Mouse (Mus musculus): ENCODE data around the gene Zfp367.
A peak's percentile ranks its signal among the peaks of the same experiment; 100 is the strongest.

Zfp367 gene

DNA sequence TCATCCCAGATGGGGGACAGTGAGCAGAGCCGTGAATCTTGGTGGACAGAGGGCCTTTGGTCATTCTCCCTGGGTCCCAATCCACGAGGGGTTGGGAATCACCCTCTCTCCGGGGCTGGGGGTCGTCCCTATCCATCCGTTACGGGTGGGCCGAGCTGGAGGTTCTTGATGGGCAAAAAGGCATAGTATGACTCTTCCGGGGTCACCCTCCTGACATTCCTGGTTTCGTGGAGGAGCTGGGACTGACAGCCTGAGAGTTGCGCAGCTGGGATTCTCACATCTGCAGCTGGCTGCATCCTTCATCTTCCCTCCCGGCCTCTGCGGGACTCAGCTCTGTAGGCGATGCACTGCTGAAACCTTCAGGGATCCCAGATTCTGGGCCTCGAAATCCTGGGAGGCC is 9.6 kb upstream of the Zfp367 start:
- TF ChIP-seq NANOG (IDR thresholded peaks at IDR 0.05; ENCODE audit: borderline replicate concordance, low read length) (no peak), CTCF (conservative IDR thresholded peaks at IDR 0.05; ENCODE audit: low read length) (no peak), POU5F1 (IDR thresholded peaks at IDR 0.05; ENCODE audit: borderline replicate concordance, low read length) (no peak)

DNA sequence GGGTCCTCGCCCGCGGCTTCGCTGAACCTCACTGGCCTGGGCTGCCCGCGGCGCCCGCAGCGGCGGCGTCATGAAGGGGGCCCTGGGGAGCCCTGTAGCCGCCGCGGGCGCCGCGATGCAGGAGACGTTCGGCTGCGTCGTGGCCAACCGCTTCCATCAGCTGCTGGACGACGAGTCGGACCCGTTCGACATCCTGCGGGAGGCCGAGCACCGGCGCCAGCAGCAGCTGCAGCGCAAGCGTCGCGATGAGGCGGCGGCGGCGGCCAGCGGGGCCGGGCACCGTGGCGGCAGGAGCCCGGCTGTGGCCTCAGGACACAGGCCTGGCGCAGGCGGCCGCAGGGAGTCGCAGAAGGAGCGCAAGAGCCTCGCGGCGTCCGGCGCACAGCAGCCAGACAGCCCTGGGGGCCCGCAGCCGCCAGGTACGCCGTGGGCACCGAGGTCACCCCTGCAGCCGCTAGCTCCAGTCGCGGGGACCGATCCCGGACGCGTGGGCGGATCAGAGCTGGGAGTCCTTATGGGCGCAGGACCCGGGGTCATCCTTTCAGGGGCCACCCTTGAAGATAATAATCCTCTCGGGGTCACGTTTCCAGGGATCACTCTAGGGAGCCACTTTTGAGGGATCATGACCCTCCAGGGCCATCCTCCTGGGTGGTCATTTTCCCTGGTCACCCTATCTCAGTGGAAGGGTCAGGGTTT is 9.1 kb upstream of the Zfp367 start:
- H3K9me3 ChIP-seq (ENCODE audit: low read length), result no peaks in the 10 kb centered on the region
- peaks cover 22% of the 10 kb centered on the region for H3K27me3 ChIP-seq (ENCODE audit: insufficient read depth, low read length)
- H3K36me3 ChIP-seq (ENCODE audit: insufficient read depth, low read length), result no peaks in the 10 kb centered on the region
- peaks cover 31% of the 10 kb centered on the region for H3K4me1 ChIP-seq (replicated peaks; ENCODE audit: low read depth, low read length)
- TF ChIP-seq POU5F1 (IDR thresholded peaks at IDR 0.05; ENCODE audit: borderline replicate concordance, low read length) (no peak), NANOG (IDR thresholded peaks at IDR 0.05; ENCODE audit: borderline replicate concordance, low read length) (no peak), CTCF (conservative IDR thresholded peaks at IDR 0.05; ENCODE audit: low read length) (no peak)
- peak overlapping the region; percentile 91 for H3K4me3 ChIP-seq (replicated peaks; ENCODE audit: low read length)

More for the DNA sequence above, 9.6 kb upstream of the Zfp367 start:
- Histone ChIP-seq H3K4me1 (replicated peaks; ENCODE audit: low read depth, low read length) (peaks cover 30% of the 10 kb centered on the region), H3K4me3 (replicated peaks; ENCODE audit: low read length) (peak overlapping the region; percentile 91), H3K27me3 (ENCODE audit: insufficient read depth, low read length) (peaks cover 22% of the 10 kb centered on the region), H3K9me3 (ENCODE audit: low read length) (0 out of 2 replicates have a peak, but pooled peaks cover 3% of the 10 kb centered on the region), H3K36me3 (ENCODE audit: insufficient read depth, low read length) (no peaks in the 10 kb centered on the region)

DNA sequence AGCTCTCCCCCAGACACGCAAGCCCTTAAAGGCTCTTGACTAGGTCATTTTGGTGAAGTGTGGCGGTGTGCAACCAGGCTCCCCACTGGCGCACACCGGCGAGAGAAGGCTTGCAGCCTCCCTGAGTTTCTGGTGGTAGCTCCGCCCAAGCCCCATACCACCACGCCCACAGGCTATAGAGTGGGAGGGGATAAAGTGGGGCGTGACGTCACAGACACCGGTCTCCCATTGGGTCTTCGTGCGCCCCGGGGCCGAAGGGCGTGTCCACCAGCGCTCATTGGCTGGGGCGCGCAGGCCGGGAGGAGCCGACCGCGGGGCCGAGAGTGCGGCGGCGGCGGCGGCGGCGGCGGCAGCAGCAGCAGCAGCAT is 8.5 kb upstream of the Zfp367 start, which contains the start of gene Habp4:
Habp4 (plus strand) TSS at position 277 of the 368 bp plus-strand sequence.
- no peaks in the 10 kb centered on the region for H3K36me3 ChIP-seq (ENCODE audit: insufficient read depth, low read length)
- no peaks in the 10 kb centered on the region for H3K9me3 ChIP-seq (ENCODE audit: low read length)
- H3K4me1 ChIP-seq (replicated peaks; ENCODE audit: low read depth, low read length), result peaks cover 35% of the 10 kb centered on the region
- H3K27me3 ChIP-seq (ENCODE audit: insufficient read depth, low read length), result peaks cover 22% of the 10 kb centered on the region
- no peak for TF ChIP-seq CTCF (conservative IDR thresholded peaks at IDR 0.05; ENCODE audit: low read length)
- TF ChIP-seq NANOG (IDR thresholded peaks at IDR 0.05; ENCODE audit: borderline replicate concordance, low read length), result no peak
- no peak for TF ChIP-seq POU5F1 (IDR thresholded peaks at IDR 0.05; ENCODE audit: borderline replicate concordance, low read length)
- peak within 1 kb of the TSS; percentile 91 for H3K4me3 ChIP-seq (replicated peaks; ENCODE audit: low read length)

DNA sequence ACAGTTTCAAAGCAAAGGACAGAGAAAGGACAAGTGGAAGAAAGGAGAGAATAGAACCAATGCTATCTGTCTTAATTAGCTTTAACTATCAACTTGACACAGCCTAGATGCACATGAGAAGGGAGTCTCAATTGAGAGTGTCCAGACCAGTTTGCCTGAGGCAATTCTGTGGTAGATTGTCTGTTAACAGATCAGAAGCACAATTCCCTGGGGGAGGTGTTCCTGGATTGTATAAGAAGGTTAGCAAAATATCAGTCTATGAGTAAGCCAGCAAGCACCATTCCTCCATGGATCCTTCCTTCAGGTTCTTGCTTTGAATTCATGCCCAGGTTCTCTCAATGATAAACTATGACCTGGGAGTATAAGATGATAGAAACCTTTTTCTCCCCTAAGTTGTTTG is 4.0 kb upstream of the Zfp367 start:
- Histone ChIP-seq H3K36me3 (ENCODE audit: insufficient read depth, low read length) (no peaks in the 10 kb centered on the region), H3K27me3 (ENCODE audit: insufficient read depth, low read length) (no peaks in the 10 kb centered on the region), H3K4me1 (replicated peaks; ENCODE audit: low read depth, low read length) (peaks cover 42% of the 10 kb centered on the region), H3K9me3 (ENCODE audit: low read length) (no peaks in the 10 kb centered on the region), H3K4me3 (replicated peaks; ENCODE audit: low read length) (no peak overlapping the region)
- peak; percentile 16; the same call in 1 of the 2 replicates for TF ChIP-seq NANOG (IDR thresholded peaks at IDR 0.05; ENCODE audit: borderline replicate concordance, low read length)
- no peak for TF ChIP-seq CTCF (conservative IDR thresholded peaks at IDR 0.05; ENCODE audit: low read length)
- no peak for TF ChIP-seq POU5F1 (IDR thresholded peaks at IDR 0.05; ENCODE audit: borderline replicate concordance, low read length)

DNA sequence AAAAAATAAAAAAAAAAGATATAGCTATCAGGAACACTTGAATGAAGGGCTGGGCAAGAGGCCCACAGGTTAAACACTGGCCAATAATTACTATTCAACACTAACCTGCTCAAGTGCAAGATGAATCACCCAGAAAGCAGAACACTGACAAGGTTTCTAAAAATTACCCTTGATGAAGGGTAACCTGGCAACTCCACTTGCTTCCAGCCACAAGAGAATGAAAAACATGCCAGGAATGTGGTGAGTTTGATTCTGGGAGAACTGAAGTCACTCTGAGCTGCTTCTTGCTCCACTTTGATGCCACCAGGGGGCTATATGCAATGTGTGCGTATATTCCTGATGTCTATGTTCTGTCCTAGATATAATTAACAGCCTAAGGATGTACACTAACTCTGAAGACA is 2.2 kb upstream of the Zfp367 start:
- no peak overlapping the region for H3K4me3 ChIP-seq (replicated peaks; ENCODE audit: low read length)
- no peaks in the 10 kb centered on the region for H3K27me3 ChIP-seq (ENCODE audit: insufficient read depth, low read length)
- no peaks in the 10 kb centered on the region for H3K9me3 ChIP-seq (ENCODE audit: low read length)
- H3K36me3 ChIP-seq (ENCODE audit: insufficient read depth, low read length), result peaks cover 9% of the 10 kb centered on the region
- TF ChIP-seq POU5F1 (IDR thresholded peaks at IDR 0.05; ENCODE audit: borderline replicate concordance, low read length) (no peak), NANOG (IDR thresholded peaks at IDR 0.05; ENCODE audit: borderline replicate concordance, low read length) (no peak), CTCF (conservative IDR thresholded peaks at IDR 0.05; ENCODE audit: low read length) (peak; percentile 27)
- peaks cover 46% of the 10 kb centered on the region for H3K4me1 ChIP-seq (replicated peaks; ENCODE audit: low read depth, low read length)

DNA sequence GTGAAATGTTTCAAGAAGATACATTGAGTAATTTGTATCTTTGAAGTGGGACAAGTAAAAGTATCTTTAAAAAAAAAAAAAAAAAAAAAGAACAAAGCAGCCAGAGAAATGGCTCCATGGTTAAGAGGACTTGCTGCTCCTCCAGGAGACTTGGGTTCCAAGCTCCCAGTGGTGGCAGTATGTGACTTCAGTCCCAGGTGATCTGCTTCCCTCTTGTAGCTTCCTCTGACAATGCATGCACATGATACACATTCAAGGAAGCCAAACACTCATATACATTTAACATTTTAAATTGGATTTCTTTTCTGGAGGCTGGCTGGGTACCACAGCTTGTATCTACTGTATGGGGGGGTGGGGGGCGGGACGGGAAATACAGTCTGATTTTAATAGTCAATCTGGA is 1.6 kb upstream of the Zfp367 start:
- TF ChIP-seq NANOG (IDR thresholded peaks at IDR 0.05; ENCODE audit: borderline replicate concordance, low read length) (no peak), CTCF (conservative IDR thresholded peaks at IDR 0.05; ENCODE audit: low read length) (no peak), POU5F1 (IDR thresholded peaks at IDR 0.05; ENCODE audit: borderline replicate concordance, low read length) (no peak)
- H3K4me1 ChIP-seq (replicated peaks; ENCODE audit: low read depth, low read length), result peaks cover 47% of the 10 kb centered on the region
- H3K36me3 ChIP-seq (ENCODE audit: insufficient read depth, low read length), result peaks cover 14% of the 10 kb centered on the region
- peak overlapping the region; percentile 65; the same call in 1 of the 2 replicates for H3K4me3 ChIP-seq (replicated peaks; ENCODE audit: low read length)
- no peaks in the 10 kb centered on the region for H3K9me3 ChIP-seq (ENCODE audit: low read length)
- H3K27me3 ChIP-seq (ENCODE audit: insufficient read depth, low read length), result no peaks in the 10 kb centered on the region

DNA sequence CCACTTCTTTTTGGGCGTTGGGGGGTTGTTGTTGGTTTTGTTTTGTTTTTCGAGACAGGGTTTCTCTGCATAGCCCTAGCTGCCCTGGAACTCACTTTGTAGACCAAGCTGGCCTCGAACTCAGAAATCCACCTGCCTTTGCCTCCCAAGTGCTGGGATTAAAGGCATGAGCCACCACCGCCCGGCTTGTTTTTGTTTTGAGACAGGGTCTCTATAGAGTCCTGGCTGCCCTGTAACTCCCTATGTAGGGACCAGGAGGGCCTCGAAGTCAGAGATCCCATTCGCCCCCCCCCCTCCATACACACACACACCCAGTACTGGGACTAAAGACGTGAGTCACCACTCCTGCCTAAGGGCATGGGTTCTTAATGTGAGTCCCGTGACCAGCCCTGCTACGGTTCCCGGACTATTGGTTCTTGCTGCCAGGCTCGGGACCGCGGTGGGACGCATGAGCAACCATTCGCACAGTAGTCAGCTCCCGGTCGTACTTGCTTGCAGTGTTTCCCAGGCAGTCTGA is 807 bp upstream of the Zfp367 start:
- Histone ChIP-seq H3K36me3 (ENCODE audit: insufficient read depth, low read length) (peaks cover 14% of the 10 kb centered on the region), H3K9me3 (ENCODE audit: low read length) (no peaks in the 10 kb centered on the region), H3K4me1 (replicated peaks; ENCODE audit: low read depth, low read length) (peaks cover 55% of the 10 kb centered on the region), H3K4me3 (replicated peaks; ENCODE audit: low read length) (peak overlapping the region; percentile 65), H3K27me3 (ENCODE audit: insufficient read depth, low read length) (no peaks in the 10 kb centered on the region)
- TF ChIP-seq NANOG (IDR thresholded peaks at IDR 0.05; ENCODE audit: borderline replicate concordance, low read length) (no peak), CTCF (conservative IDR thresholded peaks at IDR 0.05; ENCODE audit: low read length) (no peak), POU5F1 (IDR thresholded peaks at IDR 0.05; ENCODE audit: borderline replicate concordance, low read length) (no peak)

DNA sequence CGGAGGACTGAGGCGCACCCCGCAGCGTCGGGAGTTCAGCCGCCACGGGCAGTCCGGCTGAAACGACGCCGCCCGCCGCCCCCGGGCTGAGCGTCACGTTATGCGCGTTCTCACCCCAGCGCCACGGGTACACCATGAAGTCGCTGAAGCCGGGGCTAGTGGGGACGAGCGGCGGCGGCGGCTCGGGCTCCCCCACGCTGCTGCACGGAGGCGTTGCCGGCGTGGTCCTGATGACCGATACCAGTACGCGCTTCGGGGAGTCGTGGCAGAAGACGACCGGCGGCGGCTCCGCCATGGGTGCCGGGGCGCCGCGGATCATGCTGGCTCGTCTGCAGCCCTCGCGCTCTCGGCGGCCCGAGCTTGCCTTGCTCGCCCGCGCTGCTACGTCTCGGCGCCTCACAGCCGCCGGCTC is 325 bp downstream of the Zfp367 start:
- Histone ChIP-seq H3K36me3 (ENCODE audit: insufficient read depth, low read length) (peaks cover 14% of the 10 kb centered on the region), H3K4me3 (replicated peaks; ENCODE audit: low read length) (peak overlapping the region; percentile 99), H3K27me3 (ENCODE audit: insufficient read depth, low read length) (no peaks in the 10 kb centered on the region), H3K9me3 (ENCODE audit: low read length) (no peaks in the 10 kb centered on the region), H3K4me1 (replicated peaks; ENCODE audit: low read depth, low read length) (peaks cover 65% of the 10 kb centered on the region)
- TF ChIP-seq NANOG (IDR thresholded peaks at IDR 0.05; ENCODE audit: borderline replicate concordance, low read length) (no peak), CTCF (conservative IDR thresholded peaks at IDR 0.05; ENCODE audit: low read length) (no peak), POU5F1 (IDR thresholded peaks at IDR 0.05; ENCODE audit: borderline replicate concordance, low read length) (no peak)

All from E14TG2a.4 (cell line).